Mouse (Mus musculus) hematopoietic stem cell, adult 5-6 weeks (primary cell): Measurements from ENCODE around the gene Pex1. TPM values are rescaled to one million over a fixed set of nuclear protein-coding genes. Genes with fewer than 3 reads are reported as not detected.
"Not testable (repeated sequence)": the region's sequence is repeated elsewhere in the genome, so short reads cannot be mapped to it uniquely, and the experiment has no call there.

Experiments used
- ATAC-seq, 2 experiments: fragments of 125-278 bp in 1 of 2; replicated peaks in 1 of 2; 2 replicates each; pipeline ENCODE4 v1.8.0; 2016 to 2017; ENCODE audit warnings: inconsistent platforms in 2 of 2, mild to moderate bottlenecking in 2 of 2, moderate number of reproducible peaks in 2 of 2, low read depth in 1 of 2, moderate TSS enrichment in 1 of 2; ENCODE audit not compliant: low FRiP score in 2 of 2, poor library complexity in 2 of 2, severe bottlenecking in 2 of 2, insufficient read depth in 1 of 2, low TSS enrichment in 1 of 2
- total RNA-seq: library from RNA; stranded (forward); fragments of 172-1452, 232-1000 nt; gene quantifications from 2 replicates; pipeline ENCODE4 v1.2.3, GENCODE M21; 2017

Gene Pex1
- total RNA-seq, 1 experiment from 2014 or later, result 19.2 TPM

GRCm38 (mm10) chr5:3631512-3632271 is 35.8 kb downstream of the Pex1 start:
- ATAC-seq, result no peak

GRCm38 (mm10) chr5:3632285-3632684 is 36.4 kb downstream of the Pex1 start:
- ATAC-seq, result no peak

- no peak for ATAC-seq
Observed at GRCm38 (mm10) chr5:3633315-3633714, 37.4 kb downstream of the Pex1 start.

GRCm38 (mm10) chr5:3633951-3634350 is 38.1 kb downstream of the Pex1 start:
- ATAC-seq, result no peak

- ATAC-seq, result no peak
Observed at GRCm38 (mm10) chr5:3635286-3635685, 39.4 kb downstream of the Pex1 start.

GRCm38 (mm10) chr5:3644621-3645020 is 48.8 kb downstream of the Pex1 start:
- ATAC-seq, result no peak

GRCm38 (mm10) chr5:3645326-3645725 is 49.5 kb downstream of the Pex1 start:
- no peak for ATAC-seq

- no peak for ATAC-seq
Observed at GRCm38 (mm10) chr5:3646539-3646938, 50.7 kb downstream of the Pex1 start.

GRCm38 (mm10) chr5:3646991-3647707 is 51.3 kb downstream of the Pex1 start:
- ATAC-seq, result peak; percentile 46 to 55; a peak in 2 of 4 replicates

- ATAC-seq, result peak; percentile 76 to 91
Observed at GRCm38 (mm10) chr5:3647708-3648121, 51.8 kb downstream of the Pex1 start.

- no peak for ATAC-seq
Observed at GRCm38 (mm10) chr5:3648206-3648848, 52.5 kb downstream of the Pex1 start.

GRCm38 (mm10) chr5:3648849-3649210 is 53.0 kb downstream of the Pex1 start:
- ATAC-seq, result no peak

- no peak for ATAC-seq
Observed at GRCm38 (mm10) chr5:3650881-3651280, 55.0 kb downstream of the Pex1 start, which contains the start of gene Tmbim7. Tmbim7 (plus strand) TSS chr5:3651181.

GRCm38 (mm10) chr5:3651621-3652020 is 55.8 kb downstream of the Pex1 start:
- ATAC-seq, result no peak

- ATAC-seq, result not testable (repeated sequence)
Observed at GRCm38 (mm10) chr5:3652903-3653575, 57.2 kb downstream of the Pex1 start.

- ATAC-seq, result peak in 1 of 2 experiments; percentile 56; a peak in 2 of 4 replicates
Observed at GRCm38 (mm10) chr5:3653801-3654200, 57.9 kb downstream of the Pex1 start.

GRCm38 (mm10) chr5:3657085-3657484 is 61.2 kb downstream of the Pex1 start, which contains the start of gene Gatad1:
Gatad1 (minus strand) TSS chr5:3657185.
- ATAC-seq, result no peak

GRCm38 (mm10) chr5:3665225-3665624 is 69.4 kb downstream of the Pex1 start:
- ATAC-seq, result no peak
